Mouse (Mus musculus): ENCODE results near the gene Nav2.
A peak's percentile ranks its signal among the peaks of the same experiment; 100 is the strongest.

Nav2 gene

DNA sequence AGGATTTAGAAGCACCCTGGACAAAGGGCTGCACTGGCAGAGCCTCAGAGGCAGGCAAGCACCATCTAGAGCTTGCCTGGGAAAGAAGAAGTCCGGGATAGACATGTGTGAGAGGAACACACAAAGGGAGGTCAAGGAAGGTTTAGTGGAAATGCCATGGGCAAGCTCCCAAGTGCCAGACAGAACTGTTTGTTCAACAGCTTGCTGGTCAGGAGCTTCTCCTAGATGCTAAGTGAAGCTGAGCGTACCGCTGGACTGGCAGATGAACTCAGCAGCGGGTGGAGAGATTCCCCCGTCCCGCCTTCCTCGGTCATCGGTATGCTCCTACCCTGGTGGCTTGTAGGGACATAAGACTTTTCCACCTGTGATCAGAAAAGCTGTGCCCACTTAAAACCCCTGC lies 654.3 kb downstream of the Nav2 start:
- DNase-seq (ENCODE audit: low spot score) = no peak

DNA sequence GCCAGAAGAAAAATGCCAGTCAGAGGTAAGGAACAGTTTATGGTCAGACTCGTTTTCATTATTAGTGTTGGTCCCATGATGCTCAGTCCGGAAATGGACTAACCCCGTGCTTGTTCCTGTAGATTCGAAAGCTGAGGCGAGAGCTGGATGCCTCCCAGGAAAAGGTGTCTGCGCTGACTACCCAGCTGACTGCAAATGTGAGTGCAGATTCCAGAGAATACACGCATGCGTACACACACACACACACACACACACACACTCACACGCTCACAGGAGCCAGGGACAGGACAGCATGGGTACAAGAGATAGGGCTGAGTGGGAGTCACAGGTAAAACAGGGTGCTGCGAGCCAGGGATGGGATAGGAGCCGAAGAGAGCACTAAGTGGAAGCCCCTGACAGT lies 656.6 kb downstream of the Nav2 start:
- DNase-seq (ENCODE audit: low spot score) = no peak

DNA sequence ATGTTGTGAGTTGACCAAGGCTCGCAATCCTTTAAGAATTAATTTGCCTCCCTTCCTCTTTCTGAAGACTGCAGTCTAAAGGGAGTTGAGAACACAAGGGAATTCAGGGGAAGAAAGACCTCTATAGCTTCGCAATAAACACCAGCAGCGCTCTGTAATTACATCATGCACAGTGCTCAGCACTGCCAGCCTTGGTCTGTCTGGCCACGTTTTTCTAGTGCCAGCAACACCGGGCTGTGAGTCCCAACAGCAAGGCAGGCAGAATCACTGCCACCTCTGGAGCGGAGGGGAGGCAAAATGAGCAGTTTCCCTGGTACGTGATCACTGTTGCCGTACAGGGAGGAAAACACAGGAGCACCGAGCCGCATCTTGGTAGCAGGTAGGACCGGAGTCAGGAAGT lies 657.3 kb downstream of the Nav2 start:
- DNase-seq (ENCODE audit: low spot score) = no peak

DNA sequence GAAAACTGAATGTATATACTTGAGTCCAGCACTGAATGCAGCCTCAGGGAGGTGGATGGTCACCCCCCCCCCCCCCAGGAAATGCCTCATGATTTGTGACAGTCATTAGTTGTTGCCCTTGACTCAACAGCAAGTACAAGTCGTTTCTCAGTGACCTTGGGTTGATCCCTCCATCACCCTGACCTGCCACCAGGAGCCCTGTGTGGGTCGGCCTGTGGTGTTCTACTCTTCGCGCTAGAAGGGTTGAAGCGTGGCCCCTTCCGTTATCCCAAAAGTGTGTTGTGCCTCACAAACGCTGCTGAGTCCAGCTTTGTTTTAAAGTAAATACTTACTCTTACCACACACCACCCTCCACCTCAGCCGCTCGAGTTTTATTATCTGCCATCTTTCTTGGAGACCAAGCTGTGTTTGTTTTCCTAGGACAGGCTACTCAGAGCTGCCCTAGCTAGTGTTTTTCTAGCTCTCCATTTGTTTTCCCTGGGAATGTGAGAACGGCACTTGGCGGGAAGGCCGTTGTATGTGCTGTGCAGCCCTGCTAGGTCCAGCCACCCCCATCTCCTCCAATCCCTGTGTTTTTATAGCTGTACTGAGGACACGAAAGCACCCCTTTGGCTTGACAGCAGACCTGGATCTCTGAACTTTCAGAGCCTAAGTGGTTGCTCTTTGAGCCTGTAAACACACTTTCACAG lies 659.0 kb downstream of the Nav2 start:
- peak; percentile 48 for DNase-seq (ENCODE audit: low spot score)

- no peak for DNase-seq (ENCODE audit: low spot score)
Observed at GRCm38 (mm10) chr7:49569646-49570045, 661.1 kb downstream of the Nav2 start.

DNA sequence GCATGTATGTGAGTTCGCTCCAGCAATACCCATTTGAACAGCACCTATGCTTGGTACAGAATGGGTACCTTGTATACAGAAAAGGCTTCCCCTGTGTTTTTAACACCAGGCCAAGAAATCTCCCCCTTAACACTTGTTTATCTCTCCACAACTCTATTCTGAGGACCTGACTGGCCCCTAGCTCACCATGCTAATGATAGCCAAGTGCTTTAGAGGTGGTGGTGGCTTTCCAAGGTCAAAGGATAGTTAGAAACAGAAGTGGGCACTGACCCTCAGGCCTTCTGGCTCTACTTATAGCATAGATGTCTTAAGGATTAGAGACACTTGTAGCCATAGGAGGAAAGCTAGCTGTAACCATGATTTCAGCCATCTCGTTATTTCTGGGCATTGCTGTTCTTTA lies 663.1 kb downstream of the Nav2 start:
- DNase-seq (ENCODE audit: low spot score) = no peak

- DNase-seq (ENCODE audit: low spot score) = no peak
Observed at GRCm38 (mm10) chr7:49575226-49575625, 666.7 kb downstream of the Nav2 start.

DNA sequence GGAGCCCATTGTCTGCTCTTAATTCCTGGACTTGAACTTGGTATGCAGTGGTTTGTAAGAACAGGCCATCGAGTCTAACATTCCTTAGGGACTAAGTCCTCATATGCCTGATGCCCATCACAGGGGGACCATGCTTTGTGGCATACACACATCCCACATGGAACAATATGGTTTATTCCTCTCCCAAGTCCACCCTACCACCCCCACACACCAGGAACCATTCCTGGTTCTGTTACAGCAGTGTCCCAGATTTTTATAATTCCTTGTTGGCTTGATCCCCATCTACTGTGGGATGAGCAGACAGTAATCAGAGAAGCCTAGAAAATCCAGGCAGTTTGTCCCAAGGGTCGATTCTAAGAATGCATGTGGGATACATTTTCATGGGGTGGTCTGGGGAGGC lies 668.6 kb downstream of the Nav2 start:
- no peak for DNase-seq (ENCODE audit: low spot score)

GRCm38 (mm10) chr7:49581951-49582350 lies 673.4 kb downstream of the Nav2 start:
- DNase-seq (ENCODE audit: low spot score) = no peak

DNA sequence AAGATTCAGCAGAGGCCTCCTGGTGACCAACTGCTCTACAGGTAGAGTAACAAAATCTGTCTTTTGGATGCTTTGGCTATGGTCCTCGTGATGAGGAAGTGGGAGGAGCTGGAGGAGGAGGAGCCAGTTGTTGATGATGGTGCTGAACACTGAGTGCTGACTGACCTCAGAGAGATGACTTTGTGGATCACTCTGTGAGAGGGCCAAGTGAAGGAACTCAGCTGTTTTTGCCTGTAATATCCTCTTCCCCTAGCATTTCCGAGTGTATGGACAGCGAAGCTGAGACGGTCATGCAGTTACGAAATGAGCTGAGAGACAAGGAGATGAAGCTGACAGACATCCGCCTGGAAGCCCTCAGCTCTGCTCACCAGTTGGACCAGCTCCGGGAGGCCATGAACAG lies 674.0 kb downstream of the Nav2 start:
- peak; percentile 38 for DNase-seq (ENCODE audit: low spot score)

- DNase-seq (ENCODE audit: low spot score) = no peak
Observed at GRCm38 (mm10) chr7:49583176-49583575, 674.7 kb downstream of the Nav2 start.

GRCm38 (mm10) chr7:49586530-49587120 lies 678.1 kb downstream of the Nav2 start:
- no peak for DNase-seq (ENCODE audit: low spot score)

GRCm38 (mm10) chr7:49589635-49590034 lies 681.1 kb downstream of the Nav2 start:
- no peak for DNase-seq (ENCODE audit: low spot score)

- no peak for DNase-seq (ENCODE audit: low spot score)
Observed at GRCm38 (mm10) chr7:49597776-49598175, 689.3 kb downstream of the Nav2 start.

DNA sequence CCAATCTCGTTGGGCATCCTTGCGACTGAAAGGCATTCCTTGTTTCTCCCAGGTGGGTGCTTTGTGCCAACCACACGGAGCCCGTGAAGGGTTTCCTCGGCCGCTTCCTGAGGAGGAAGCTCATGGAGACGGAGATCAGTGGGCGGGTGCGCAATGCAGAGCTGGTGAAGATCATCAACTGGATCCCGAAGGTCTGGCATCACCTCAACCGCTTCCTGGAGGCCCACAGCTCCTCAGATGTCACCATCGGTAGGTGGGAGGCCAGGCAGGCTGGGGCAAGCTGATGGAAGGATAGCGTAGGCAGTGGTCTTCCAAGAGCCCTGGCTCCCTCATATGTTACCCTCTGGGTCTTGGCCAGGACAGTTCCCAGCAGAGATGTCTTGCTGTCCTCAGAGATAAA lies 689.7 kb downstream of the Nav2 start:
- DNase-seq (ENCODE audit: low spot score) = no peak

- no peak for DNase-seq (ENCODE audit: low spot score)
Observed at GRCm38 (mm10) chr7:49599950-49600349, 691.4 kb downstream of the Nav2 start.

GRCm38 (mm10) chr7:49601191-49601975 lies 692.9 kb downstream of the Nav2 start:
- peak; percentile 69 for DNase-seq (ENCODE audit: low spot score)

DNA sequence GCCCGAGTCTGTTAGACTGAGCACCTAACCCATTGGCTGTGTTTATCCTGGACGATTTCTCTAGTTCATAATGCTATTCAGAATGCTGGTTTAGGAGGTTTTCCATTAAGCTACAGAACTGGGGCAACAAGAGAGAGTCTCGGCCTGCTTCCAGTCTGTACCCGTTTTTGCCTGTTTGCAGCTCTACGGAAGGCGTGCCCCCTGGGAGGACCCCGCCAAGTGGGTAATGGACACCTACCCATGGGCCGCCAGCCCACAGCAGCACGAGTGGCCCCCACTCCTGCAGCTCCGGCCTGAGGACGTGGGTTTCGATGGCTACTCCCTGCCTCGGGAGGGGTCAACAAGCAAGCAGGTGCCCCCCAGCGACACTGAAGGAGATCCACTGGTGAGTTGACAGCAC lies 695.7 kb downstream of the Nav2 start:
- DNase-seq (ENCODE audit: low spot score) = no peak

- peak; percentile 66 for DNase-seq (ENCODE audit: low spot score)
Observed at GRCm38 (mm10) chr7:49604965-49605795, 696.7 kb downstream of the Nav2 start.

DNA sequence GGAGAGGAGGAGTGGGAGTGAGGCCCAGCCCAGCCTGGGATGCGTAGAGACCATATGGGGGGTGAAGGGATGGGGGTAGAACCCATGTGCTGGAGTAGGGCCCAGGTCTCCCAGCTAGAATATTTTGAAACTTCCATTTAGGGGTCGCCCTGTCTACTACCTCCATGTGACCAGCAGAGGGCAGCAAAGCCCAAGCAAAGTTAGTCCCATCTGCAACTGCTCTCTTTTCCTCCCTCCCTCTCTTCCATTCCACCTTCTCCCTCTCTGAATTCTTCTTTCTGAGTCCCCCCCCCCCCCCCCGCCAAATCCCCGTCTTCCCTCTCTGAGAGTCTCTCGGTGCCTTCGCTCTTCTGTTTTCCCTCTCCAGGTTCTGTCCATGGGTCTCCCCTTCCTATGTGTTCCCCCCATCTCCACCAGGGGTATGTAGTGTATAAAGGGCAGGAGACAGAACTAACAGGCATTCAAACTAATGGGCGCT lies 707.8 kb downstream of the Nav2 start:
- peak; percentile 31 for DNase-seq (ENCODE audit: low spot score)

DNA sequence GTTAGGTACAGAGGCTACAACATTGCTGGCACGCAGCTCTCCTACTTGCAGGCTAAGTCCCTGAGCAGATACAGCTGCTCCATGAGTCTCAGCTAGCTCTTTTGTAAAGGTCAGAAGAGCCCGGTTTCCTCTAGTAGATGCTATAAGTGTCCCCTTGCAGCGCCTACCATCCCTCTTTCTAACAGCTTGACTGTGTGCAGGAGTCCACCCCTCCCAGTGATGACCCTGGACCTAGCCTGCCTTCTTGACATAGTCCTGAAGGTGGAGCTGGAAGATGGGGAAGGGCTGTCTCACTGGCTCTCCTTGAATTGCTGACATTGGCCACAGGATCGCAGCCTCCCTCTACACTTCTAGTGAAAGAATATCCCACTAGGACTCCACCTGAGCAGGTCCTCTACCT lies 708.6 kb downstream of the Nav2 start:
- no peak for DNase-seq (ENCODE audit: low spot score)

- no peak for DNase-seq (ENCODE audit: low spot score)
Observed at GRCm38 (mm10) chr7:49620160-49620559, 711.6 kb downstream of the Nav2 start.

Measured in lung, postnatal 25 days (tissue).